Mouse (Mus musculus): ENCODE data around the gene Slc12a8.
A peak's percentile ranks its signal among the peaks of the same experiment; 100 is the strongest.

Gene Slc12a8

DNA sequence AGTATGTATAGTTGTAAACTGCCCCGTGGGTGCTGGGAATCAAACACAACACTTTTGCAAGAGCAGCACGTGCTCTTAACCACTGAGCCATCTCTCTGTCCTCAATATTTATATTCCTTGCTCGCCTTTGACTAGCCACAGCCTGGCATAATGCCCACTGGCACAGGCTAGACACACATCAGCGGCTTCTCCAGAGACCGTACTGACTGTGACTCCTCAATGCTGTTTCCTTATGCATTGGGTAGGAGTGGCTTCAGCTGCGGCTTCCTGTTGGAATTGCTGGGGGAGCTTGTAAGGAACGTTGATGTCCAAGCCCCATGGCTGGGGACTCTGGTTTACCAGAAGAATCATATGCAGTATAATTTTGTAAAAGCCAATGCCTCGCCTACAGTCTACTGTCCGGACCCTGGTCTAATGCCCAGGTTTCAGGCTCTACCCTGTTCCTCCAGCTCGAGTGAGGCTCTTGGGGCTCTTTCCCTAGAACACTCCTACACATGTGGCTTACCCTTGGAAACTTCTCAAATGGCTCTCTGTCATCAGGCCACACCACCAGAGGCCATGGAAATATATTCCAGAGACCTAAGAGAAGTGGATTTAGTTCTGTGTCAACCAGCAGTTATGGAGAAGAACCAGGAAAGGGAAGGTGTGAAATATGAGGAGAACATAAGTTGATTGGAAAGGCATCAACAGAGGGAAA is 158.2 kb downstream of the Slc12a8 start:
- DNase-seq (ENCODE audit: low spot score in 2 of 2) = no peak

DNA sequence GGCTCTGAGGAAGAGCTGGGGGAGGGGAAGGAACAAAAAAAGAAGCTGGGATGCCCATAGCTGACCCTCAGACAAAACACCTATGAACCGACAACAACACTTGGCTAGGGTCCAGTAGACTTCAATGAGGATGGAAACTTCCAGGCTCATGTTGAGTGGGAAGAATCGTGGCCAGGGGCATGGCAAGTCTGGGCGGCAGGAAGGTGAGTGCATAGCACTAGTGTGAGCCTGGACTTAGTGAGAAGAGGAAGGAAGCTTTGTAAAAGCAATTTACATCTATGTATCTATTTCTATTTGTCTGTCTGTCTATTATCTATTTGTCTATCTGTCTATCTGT is 158.7 kb downstream of the Slc12a8 start:
- no peak for DNase-seq (ENCODE audit: low spot score in 2 of 2)

DNA sequence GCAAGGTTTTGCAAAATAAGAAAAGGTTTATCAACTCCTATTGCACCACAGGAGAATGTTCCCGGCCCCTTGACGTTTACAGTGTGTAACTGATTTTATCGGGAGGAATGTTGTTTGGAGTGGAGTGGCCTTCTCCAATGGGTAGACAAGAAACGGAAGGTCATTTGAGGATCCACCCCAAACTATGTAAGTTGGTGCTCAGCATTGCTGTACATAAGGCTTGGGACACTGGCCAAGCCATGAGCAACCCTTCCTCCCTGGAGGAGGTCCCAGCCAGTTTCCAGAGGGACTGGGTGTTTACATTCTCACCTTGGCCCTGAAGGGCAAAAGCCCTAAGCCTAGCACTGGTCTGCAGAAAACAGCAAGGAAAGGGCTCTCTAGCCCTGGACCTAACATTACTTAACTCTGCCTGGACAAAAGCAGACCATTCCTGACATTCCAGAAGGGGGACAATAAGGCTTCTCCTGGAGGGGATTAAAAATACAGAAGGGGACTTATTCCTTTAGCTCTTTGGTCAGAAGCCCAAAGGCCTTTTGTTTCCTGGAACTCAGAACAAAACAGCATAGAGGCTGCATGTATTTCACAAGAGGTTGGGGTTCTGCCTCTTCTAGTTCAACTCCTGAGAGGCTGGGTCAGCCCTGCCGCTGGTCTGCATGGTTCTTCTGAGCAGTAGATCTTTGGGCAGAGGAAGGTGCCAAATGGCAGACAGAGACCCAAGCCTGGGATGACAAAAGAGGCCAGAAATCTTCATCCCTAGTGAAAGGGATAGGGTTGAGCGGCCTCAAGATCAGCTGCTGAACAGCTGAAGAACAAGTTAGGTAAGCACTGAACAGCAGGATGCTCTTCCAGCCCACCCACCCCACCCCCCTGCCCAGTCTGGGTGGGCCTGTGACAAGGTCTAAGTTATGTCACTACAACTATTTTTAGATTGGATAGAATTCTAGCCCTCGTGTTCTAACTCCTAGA is 159.5 kb downstream of the Slc12a8 start:
- DNase-seq (ENCODE audit: low spot score in 2 of 2) = no peak

DNA sequence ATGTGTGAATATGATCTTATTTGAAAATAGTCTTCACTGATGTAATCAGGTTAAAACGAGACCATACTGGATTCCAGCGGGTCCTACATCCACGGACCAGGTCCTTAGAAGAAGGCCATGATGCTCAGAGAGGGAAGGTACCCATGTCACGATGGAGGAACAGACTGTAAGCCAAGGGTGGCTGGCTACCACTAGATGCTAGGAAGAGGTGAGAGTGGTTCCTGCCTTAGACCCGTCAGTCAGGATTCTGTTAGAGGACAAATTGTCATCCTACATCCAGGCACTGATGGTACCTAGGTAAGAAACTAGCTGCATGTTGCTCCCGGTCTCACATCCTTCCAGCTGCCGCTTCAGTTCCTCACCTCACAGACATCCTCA is 160.2 kb downstream of the Slc12a8 start:
- DNase-seq (ENCODE audit: low spot score in 2 of 2) = no peak

DNA sequence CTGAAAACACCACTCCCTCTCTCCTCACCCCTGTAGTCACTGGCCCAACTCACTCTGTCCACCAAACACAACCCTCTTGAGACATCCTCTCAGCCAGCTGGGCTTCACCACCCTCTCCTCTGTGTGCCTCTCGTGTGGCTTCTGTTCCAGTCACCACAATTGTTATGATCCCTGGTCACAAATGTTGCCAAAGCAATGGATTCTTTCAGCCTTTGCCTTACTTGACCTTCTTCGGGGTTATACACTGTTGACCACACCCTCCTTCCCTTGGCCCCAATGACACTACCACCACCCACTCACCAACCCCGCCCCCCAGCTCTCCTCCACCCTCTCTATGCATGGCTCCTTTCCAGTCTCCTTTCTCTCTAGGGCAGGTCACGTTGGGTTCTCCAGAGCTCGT is 160.8 kb downstream of the Slc12a8 start:
- no peak for DNase-seq (ENCODE audit: low spot score in 2 of 2)

DNA sequence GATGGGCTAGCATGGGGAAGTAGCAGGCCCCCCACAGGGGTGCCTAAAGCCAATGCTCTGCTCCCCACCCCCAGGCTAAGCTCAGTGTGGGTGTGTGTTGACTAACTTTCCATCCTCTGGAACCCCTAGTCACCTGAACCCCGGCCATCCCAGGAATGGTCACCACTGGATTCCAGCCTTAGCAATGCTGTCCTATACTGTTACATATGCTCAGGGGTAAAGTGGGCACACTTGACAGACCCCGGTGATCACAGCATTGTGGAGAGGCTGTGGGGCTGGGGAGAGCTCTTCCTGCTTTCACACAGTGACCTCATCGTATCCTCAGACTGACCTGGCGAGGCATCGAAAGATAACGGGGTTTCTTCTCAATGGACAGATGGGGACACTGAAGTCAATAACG is 163.1 kb downstream of the Slc12a8 start:
- no peak for DNase-seq (ENCODE audit: low spot score in 2 of 2)

DNA sequence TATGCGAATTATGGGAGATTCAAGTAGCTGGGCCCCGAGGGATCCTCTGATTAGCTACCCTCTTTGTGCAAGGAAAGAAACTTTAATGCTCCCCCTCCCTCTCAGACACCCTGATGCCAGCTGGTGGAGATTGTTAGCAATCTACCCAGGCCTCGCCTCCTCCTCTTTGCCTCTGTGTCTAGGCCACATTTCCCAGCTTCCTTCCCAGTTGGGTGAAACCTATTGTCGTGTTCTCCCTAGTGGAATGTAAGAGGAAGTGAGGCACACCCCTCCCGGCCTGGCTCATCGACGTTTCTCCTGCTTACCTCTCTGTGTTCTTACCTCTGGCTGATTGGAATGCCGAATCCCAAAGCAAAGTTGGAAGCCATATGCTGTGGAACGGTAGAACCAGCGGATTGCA is 163.7 kb downstream of the Slc12a8 start:
- DNase-seq (ENCODE audit: low spot score in 2 of 2) = no peak

DNA sequence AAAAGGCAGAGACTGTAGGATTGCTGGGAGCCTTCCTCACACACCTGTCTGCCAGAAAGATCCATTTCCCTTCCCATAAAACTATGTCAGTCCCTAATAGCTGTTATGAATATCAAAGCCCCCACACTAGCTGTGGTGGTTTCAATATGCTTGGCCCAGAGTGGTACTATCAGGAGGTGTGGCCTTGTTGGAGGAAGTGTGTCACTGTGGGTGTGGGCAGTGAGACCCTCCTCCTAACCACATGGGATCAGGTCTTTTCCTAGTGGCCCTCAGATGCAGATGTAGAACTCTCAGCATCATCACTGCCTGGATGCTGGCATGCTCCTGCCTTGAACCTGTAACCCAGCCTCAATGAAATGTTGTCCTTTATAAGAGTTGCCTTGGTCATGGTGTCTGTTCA is 164.5 kb downstream of the Slc12a8 start:
- no peak for DNase-seq (ENCODE audit: low spot score in 2 of 2)

DNA sequence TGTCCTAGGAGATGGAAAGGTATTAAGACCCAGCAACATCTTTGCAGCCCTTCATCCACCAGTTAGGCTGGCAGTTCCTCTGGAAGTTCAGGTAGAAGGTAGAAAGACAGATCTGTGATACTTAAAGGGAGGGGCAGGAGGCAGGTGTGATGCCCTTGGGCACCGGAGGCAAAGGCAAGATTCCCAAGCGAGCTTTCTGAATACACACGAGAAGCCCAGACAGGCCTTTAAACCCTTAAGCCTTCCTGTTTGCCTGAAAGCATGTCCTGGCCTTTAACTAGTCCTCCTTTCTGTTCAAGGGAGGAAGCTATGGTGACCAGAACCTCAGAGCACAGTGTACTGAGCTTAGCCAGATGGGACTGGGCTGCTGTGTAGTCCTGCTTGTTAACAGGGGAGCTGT is 165.5 kb downstream of the Slc12a8 start:
- DNase-seq (ENCODE audit: low spot score in 2 of 2) = no peak

DNA sequence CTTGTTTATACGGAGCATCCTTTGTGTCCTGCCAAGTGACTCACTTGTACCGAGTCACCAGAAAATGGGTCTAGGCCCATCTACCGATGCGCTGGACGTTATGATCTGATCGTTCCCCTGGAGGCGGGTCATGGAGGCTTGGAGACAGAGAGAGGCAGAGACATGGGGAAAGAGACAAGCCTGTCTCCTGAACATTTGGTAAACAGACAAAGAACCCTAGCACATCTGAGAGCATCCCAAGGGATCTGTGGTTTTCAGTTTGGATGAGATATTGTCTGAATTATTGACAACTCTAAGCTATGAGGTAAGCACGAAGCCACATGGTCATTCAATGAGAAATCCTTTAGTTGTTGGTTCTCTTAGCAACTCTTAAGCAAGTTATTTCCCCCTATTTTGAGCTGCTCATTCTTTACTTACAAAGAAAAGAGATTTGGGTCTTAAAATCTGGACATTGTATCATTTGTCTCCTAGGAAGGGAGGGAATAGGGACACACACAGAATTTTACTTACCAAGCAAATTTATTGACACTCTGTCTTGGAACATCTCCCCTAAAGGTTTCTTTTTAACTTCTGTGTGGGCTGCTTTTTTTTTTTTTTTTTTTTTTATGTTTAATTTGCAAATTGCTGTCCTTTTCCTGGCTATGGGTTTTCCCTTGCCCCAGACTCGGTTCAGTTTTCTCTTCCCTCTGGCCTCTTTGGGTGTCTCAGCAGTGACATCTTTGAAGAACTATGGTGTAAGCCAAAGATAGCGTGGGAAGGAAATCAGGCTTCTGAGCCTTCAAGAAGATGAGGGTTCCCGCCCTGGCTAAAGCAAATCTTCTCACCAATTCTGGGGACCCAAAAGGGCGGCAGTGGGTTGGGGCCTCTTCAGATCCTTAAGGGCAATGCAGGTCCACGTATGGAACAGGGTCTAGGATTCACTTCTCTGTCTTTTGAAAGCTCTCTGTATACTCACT is 166.4 kb downstream of the Slc12a8 start:
- DNase-seq (ENCODE audit: low spot score in 2 of 2) = no peak

DNA sequence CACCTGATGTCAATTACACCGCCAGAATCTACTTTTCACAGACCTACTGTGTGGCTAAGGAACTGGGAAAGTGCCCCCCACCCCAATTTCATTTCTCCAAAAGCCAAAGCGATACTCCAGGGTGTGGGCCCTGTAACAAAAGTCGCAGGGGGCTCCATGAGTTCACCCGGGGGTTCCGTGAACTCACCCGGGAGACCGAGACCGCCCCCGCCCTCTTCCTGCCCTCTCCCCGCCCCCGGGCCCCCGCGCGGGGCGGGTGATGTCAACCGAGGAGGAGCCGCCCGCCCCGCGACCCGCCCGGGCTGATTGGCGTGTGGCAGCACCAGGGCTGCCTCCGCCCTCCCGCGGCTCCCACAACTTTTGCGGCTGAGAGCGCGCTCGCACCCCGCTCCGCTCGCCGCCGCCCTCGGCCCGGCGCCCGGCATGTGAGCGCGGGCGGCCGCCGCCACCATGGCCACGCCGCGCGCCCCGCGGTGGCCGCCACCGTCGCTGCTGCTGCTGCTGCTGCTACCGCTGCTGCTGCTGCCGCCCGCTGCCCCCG is 167.1 kb downstream of the Slc12a8 start, which contains the start of gene Heg1:
Gene Heg1, plus strand, starts transcription at position 209 of the 541 bp plus-strand sequence.
- peak; percentile 45 to 67 for DNase-seq (ENCODE audit: low spot score in 2 of 2)

DNA sequence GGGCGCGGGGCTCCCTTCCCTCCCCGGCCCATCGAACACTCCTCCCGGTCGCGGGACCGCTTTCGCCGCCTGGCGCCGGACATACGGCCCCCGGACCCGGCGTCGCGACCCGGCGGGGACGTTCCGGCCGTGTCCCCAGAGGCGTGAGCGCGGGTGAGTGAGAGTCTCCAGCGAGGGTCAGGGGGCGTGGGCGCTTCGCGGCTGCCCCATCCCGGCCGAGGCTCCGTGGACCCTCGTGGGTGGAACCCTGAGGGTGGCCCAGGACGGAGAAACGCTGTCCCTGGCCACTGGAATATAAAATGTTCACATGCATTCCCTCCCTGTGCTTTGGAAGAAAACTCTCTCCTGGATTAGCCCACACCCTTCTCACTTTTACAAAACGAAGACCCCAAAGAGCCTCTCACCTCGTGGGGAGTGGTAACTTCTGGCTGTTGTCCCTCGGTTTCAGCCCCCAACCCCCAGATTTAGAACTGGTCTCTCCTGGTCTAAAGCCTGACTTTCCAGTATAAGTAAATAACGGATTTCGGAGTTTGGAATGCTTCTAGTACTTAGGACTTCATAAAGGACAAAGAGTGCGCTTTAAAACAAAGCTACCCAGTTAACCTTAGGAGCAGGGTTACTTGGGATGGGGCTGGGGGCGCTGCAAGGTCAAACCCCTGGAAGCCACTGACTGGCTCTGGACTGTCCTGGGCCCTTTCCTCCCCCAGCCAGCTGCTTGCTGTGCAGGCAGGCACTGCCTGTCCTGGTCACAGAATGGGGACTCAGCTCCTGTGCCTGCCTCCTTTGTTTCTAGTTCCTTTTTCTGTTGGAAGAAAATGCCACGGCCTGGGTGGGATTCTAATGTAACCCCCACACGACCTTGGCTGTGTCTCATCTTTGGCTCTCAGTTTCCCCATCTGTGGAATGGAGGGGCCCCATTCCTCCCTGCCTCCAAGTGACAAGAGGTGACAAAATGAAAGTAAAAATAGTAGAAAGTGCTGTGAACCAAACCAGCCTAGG is 167.9 kb downstream of the Slc12a8 start:
- no peak for DNase-seq (ENCODE audit: low spot score in 2 of 2)

DNA sequence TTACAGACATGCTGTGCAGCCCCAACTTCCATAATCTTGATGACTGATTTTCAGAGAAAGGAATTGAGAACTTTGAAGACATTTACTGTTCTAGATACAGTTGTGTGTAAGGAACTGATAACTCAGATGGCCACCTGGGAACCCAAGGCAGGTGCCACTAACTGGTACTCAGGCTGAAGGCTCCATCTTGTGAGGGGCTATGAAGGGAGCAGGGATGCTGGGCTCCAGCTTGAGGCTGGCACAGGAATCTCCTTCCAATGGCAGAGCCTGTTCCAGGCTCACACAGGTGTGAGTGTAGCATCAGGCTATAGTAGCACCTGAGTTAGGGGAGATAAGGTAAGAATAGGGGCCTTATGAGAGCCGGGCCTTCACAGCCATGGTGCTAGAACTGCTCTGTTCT is 168.9 kb downstream of the Slc12a8 start:
- no peak for DNase-seq (ENCODE audit: low spot score in 2 of 2)

DNA sequence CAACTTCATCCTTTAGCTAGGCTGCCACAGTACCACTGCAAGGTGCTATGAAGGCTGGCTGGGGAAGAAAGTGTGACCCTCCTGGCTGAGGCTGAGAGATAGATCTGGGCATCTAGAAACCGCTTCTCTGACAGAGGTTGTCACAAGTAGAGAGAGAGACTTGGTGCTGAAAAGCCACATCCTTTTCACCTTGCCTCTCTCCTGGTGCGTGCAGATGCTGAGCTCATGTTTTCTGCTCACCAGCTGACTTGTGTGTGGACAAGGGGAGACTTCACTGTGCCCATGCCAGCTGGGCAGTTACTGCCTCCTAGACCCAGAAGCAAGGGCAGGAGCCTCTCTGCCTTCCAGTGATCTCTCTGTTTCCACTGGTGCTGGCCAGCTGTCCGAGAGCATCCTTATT is 170.6 kb downstream of the Slc12a8 start:
- no peak for DNase-seq (ENCODE audit: low spot score in 2 of 2)

DNA sequence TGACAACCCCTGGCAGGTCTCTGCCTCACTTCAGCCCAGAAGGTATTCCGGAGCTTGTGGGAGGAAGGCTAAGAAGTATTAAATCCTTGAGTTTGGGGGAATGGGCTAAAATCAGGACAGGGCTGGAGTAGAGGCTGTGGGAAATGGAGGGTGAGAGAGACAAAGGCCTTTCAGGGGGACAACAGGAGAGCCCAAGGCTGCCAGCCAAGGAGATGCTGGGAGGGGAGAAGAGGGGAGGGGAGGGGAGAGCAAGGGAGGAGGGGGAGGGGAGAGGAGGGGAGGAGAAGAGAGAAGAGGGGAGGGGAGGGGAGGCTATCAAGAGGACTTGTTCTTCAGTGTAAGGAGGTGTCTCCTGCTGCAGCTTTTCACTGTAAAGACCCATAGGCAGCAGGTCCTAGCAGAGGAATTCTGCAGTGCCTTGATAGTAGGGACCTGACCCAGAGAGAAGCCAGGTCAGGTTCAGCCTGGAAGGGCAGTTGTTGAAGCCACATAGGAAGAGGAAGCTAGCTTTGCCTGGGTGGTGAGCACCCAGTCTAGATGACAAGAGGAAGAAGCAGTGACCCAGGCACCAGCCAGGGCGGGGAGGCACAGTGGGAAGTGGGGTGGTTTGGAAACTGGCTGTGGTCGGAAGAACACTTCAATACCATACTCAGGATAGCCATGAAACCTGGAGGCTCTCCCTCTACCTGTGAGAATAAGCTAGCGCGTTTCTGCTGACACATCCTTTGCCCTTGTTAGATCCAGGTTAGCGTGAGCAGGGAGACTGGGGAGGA is 174.0 kb downstream of the Slc12a8 start:
- DNase-seq (ENCODE audit: low spot score in 2 of 2) = no peak

DNA sequence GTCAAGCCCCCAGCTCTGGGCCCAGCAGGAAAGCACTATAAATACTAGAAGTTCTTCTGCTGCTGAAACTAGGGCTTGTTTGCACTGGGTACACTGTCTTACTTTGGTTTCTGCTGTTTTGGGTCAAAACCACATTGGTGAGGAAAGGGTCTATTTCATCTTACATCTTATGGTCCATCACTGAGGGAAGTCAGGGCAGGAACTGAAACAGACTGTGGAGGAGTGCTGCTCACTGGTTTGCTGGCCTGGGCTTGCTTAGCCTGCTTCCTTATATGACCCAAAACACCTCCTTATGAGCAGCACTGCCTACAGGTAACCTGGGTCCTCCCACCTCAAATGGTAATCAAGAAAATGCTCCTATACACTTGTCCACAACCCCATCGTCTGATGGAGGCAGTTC is 176.4 kb downstream of the Slc12a8 start:
- DNase-seq (ENCODE audit: low spot score in 2 of 2) = no peak

DNA sequence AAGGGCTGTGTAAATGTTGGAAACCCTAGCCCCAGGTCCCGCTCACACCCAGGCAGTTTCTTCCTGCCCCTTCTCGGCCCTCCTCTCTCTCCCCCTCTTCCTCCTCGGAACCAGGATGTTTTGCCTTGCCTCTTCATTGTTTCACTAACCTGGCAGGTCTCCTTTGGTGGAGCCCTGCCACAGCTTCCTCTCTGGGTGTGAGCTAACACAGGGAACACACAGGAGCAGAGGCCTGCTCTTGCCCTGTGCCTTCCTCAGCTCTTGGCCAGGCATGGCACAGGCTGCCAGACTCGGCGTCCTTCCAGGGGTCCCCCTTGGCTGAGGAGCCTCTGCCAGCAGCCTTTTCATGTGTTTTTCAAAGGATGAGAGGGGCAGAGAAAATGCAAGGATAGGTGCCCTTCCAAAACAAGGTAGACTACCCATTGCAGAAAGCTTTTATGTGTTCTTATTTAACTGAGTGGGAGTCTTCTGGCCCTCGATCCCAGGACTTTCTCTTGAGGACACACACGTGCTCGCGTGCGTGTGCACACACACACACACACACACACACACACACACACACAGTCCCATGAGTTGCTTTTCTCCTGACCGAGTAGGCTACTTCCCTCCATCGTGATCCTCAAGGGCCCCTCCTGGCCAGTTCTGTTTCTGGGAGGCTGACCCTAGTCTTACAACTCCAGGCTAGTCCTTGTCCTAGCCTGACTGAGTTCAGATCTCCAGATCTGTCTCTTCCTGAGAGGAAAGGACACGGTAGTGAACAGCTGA is 179.9 kb downstream of the Slc12a8 start:
- no peak for DNase-seq (ENCODE audit: low spot score in 2 of 2)

DNA sequence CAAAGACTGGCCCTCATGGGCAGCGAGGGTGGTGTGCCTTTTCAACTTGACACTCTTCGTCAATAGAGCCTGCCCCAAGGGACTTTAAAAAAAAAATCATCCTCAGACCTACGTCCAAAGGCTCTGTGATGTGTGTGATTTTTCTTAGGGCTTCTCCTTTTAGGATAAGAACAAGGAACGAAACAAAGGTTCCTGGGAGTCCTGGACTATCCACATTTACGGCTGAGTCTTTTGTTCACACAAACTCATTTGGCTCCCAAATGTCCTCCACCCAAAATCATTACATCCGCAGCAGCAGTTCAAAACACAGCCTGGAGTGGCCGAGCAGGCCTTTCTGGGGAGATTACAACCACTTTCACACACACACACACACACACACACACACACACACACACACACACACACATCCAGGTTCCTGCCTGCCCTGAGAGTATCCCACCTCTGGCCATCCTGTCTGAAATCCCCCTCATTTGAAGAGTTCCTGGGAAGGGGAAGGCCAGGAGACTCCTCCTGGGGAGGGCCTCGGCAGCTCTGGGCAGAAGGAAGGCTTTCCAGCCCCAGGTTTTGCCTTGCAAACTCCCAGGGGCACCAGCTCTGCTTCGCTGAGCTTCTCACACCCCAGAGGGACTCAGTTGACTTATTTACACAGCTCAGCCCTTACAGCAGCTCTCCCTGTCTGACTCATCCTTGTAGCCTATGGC is 180.6 kb downstream of the Slc12a8 start:
- no peak for DNase-seq (ENCODE audit: low spot score in 2 of 2)

Data from frontal cortex, postnatal 10 days (tissue).